Mouse (Mus musculus) heart, postnatal 0 days (tissue): ENCODE measurements at regions not wholly inside any gene's neighbourhood (a gene's known extent, or its start where the extent isn't known, plus 50 kb on each side); places are given as distances from the start of the nearest gene placed in this dataset.

Source experiments
- CTCF ChIP-seq: IDR thresholded peaks from 2 replicates; pipeline ENCODE4 v1.5.1; 2016; ENCODE audit warnings: antibody characterized with exemption, control low read depth, low read depth
- EP300 ChIP-seq: IDR thresholded peaks from 2 replicates; pipeline ENCODE4 v1.6.1; 2016; ENCODE audit warnings: antibody characterized with exemption, low read depth

GRCm38 (mm10) chr7:129903126-129903525 lies 311.5 kb downstream of the Wdr11 start:
- no peak for TF ChIP-seq CTCF
- no peak for TF ChIP-seq EP300
